Mouse (Mus musculus) CH12.LX (cell line): Measurements from ENCODE around the gene Cyp20a1.

Experiments used
- CTCF ChIP-seq, 2 experiments: IDR thresholded peaks in 1 of 2; conservative IDR thresholded peaks in 1 of 2; 2 replicates each; pipeline ENCODE4 v1.5.1; 2011 to 2012; ENCODE audit warnings: low read depth in 2 of 2, low read length in 2 of 2, improper control_type of control experiment in 1 of 2, inconsistent platforms in 1 of 2, mild to moderate bottlenecking in 1 of 2, moderate library complexity in 1 of 2
- EP300 ChIP-seq: IDR thresholded peaks from 2 replicates; pipeline ENCODE4 v1.6.1; 2011; ENCODE audit warnings: low read length, improper control_type of control experiment
- HCFC1 ChIP-seq: IDR thresholded peaks from 2 replicates; pipeline ENCODE4 v1.6.1; 2012; ENCODE audit warnings: low read depth, mild to moderate bottlenecking, inconsistent platforms, low read length, improper control_type of control experiment
- JUN ChIP-seq: IDR thresholded peaks from 2 replicates; pipeline ENCODE4 v1.6.1; 2011; ENCODE audit warnings: low read depth, mild to moderate bottlenecking, low read length, improper control_type of control experiment, moderate library complexity; ENCODE audit not compliant: insufficient read depth
- KAT2A ChIP-seq: IDR thresholded peaks from 2 replicates; pipeline ENCODE4 v1.6.1; 2012; ENCODE audit warnings: low read length, improper control_type of control experiment, inconsistent platforms; ENCODE audit not compliant: insufficient replicate concordance
- MAX ChIP-seq: IDR thresholded peaks from 2 replicates; pipeline ENCODE4 v1.6.1; 2011; ENCODE audit warnings: low read length, improper control_type of control experiment
- MEF2A ChIP-seq: IDR thresholded peaks from 2 replicates; pipeline ENCODE4 v1.6.1; 2014; ENCODE audit warnings: low read depth, mild to moderate bottlenecking, inconsistent platforms, low read length, improper control_type of control experiment, borderline replicate concordance
- MXI1 ChIP-seq: IDR thresholded peaks from 2 replicates; pipeline ENCODE4 v1.6.1; 2011; ENCODE audit warnings: mild to moderate bottlenecking, low read depth, low read length, improper control_type of control experiment
- NRF1 ChIP-seq: IDR thresholded peaks from 2 replicates; pipeline ENCODE4 v1.6.1; 2014; ENCODE audit warnings: low read depth, mild to moderate bottlenecking, inconsistent platforms, low read length, improper control_type of control experiment, moderate library complexity
- POLR2A ChIP-seq: IDR thresholded peaks from 2 replicates; pipeline ENCODE4 v1.6.1; 2011; ENCODE audit warnings: low read depth, mild to moderate bottlenecking, improper control_type of control experiment, low read length
- SIN3A ChIP-seq: IDR thresholded peaks from 2 replicates; pipeline ENCODE4 v1.6.1; 2012; ENCODE audit warnings: low read length, improper control_type of control experiment, inconsistent platforms
- TCF12 ChIP-seq: IDR thresholded peaks from 2 replicates; pipeline ENCODE4 v1.6.1; 2014; ENCODE audit warnings: low read depth, mild to moderate bottlenecking, inconsistent platforms, low read length, improper control_type of control experiment
- USF1 ChIP-seq: IDR thresholded peaks from 2 replicates; pipeline ENCODE4 v1.6.1; 2014; ENCODE audit warnings: low read depth, mild to moderate bottlenecking, inconsistent platforms, low read length, improper control_type of control experiment
- ZKSCAN1 ChIP-seq: IDR thresholded peaks from 2 replicates; pipeline ENCODE4 v1.6.1; 2012; ENCODE audit warnings: low read depth, inconsistent platforms, low read length, improper control_type of control experiment, borderline replicate concordance

DNA sequence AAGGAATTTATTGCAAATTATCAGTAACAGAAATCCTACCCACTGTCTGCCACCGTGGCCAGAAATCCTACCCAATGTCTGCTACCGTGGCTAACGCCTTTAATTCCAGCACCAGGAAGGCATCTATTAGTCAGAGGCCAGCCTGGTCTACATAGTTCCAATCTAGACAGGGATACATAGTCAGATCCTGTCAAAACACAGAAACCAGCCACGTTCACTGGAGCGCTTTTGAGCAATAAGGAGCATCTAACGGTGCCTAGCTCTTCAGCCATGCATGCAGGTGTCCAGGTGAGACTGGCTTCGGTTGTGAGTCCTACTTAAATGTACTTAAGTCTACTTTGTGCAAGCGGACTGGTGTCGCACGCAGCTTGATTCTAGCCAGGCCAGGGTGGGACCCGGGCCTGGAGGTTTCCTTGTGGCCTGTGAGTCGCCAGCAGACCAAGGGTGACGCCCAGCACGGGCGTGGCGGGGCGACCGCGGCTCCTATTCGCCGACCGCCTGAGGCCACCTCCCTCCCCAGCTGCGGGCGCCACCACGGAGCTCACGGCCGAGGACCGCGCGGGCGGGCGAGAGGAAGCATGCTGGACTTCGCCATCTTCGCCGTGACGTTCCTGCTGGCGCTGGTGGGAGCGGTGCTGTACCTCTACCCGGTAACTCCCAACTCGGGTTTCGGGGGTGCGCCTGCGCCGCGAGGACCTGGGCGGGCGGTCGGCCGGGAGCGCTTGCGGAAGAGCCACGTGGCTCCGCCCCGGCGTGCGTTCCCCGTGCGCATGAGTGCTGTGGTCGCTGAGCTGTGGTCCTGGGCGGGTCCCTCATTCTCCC, at the start of gene Cyp20a1:
- peak; percentile 90 for TF ChIP-seq MAX
- TF ChIP-seq EP300, result no peak
- TF ChIP-seq KAT2A, result 0 out of 2 replicates have a peak, but pooled peaks have one; percentile 40
- peak; percentile 47; the same call in 1 of the 2 replicates for TF ChIP-seq HCFC1
- TF ChIP-seq POLR2A, result peak; percentile 92
- peak; percentile 50; the same call in 1 of the 2 replicates for TF ChIP-seq MEF2A
- no peak for TF ChIP-seq CTCF (conservative IDR thresholded peaks at IDR 0.05 in 1 of 2, IDR thresholded peaks at IDR 0.05 in 1 of 2; ENCODE audit: low read depth in 2 of 2, low read length in 2 of 2)
- TF ChIP-seq NRF1, result peak; percentile 96
- peak; percentile 80 for TF ChIP-seq TCF12
- no peak for TF ChIP-seq ZKSCAN1
- TF ChIP-seq MXI1, result peak; percentile 79
- TF ChIP-seq JUN, result no peak
- 0 out of 2 replicates have a peak, but pooled peaks have one; percentile 8 for TF ChIP-seq SIN3A
- peak; percentile 64 for TF ChIP-seq USF1
